Comparison of ENCODE assay signal across 24 mouse cellular contexts in genomic region chr10:21785110-21785509, GRCm38 (mm10).
A peak's percentile ranks its signal among the peaks of the same experiment; 100 is the strongest.
DNase-seq lines count a peak whose midpoint lies in the region; ATAC-seq lines count a peak whose summit lies in the region.
"Had no signal": no experiment of that assay in that cellular context is flagged by ENCODE, and none has a peak within 500 bp of the region (broad histone marks: within the 10 kb centered on the region; RNA-seq: fewer than 3 reads in every experiment).

No protein-coding gene starts in this region.

- peak; percentile 14 for DNase-seq in forebrain, embryonic 14.5 days (ENCODE audit: low spot score)
- no peak for DNase-seq in hindbrain, embryonic 14.5 days (ENCODE audit: low spot score)
- DNase-seq in left cerebral cortex, adult 11 months (ENCODE audit: low spot score), result no peak
- DNase-seq: adrenal gland, adult 8-10 months; adrenal gland, postnatal 36 days; B cell, adult 2 months; cerebellum, adult 11-12 months; cerebellum, adult 9-10 months; cerebellum, postnatal 25 days; gastrocnemius, postnatal 10 days; heart, adult 18-20 months; heart, postnatal 10 days; heart, postnatal 4 days had no signal

- H3K9ac ChIP-seq in forebrain, embryonic 14.5 days (ENCODE audit: low read length), result no peak overlapping the region
- no peak overlapping the region for H3K9ac ChIP-seq in forebrain, embryonic 13.5 days
- no peak overlapping the region for H3K9ac ChIP-seq in hindbrain, embryonic 16.5 days (ENCODE audit: low read depth, low read length)
- no peak overlapping the region for H3K9ac ChIP-seq in hindbrain, embryonic 14.5 days
- H3K9ac ChIP-seq in neural tube, embryonic 12.5 days, result no peak overlapping the region
- H3K9ac ChIP-seq in neural tube, embryonic 15.5 days (replicated peaks), result no peak overlapping the region
- H3K9ac ChIP-seq: embryonic facial prominence, embryonic 12.5 days; hindbrain, embryonic 13.5 days had no signal

- H3K4me1 ChIP-seq in forebrain, embryonic 14.5 days (ENCODE audit: control insufficient read depth, insufficient read depth, low read length), result no peaks in the 10 kb centered on the region
- H3K4me1 ChIP-seq in forebrain, embryonic 13.5 days, result peaks cover 6% of the 10 kb centered on the region; the same call in 1 of the 2 replicates
- H3K4me1 ChIP-seq in hindbrain, embryonic 16.5 days (ENCODE audit: control insufficient read depth, insufficient read depth, low read depth, low read length), result no peaks in the 10 kb centered on the region
- no peaks in the 10 kb centered on the region; the same call in 1 of the 2 replicates for H3K4me1 ChIP-seq in hindbrain, embryonic 14.5 days (replicated peaks; ENCODE audit: control insufficient read depth, insufficient read depth, low read length)
- H3K4me1 ChIP-seq in neural tube, embryonic 12.5 days, result peaks cover 3% of the 10 kb centered on the region; the same call in 1 of the 2 replicates
- H3K4me1 ChIP-seq in neural tube, embryonic 15.5 days, result no peaks in the 10 kb centered on the region; the same call in 1 of the 2 replicates

- no peaks in the 10 kb centered on the region for H3K36me3 ChIP-seq in forebrain, embryonic 14.5 days (ENCODE audit: control insufficient read depth, insufficient read depth, low read length)
- no peaks in the 10 kb centered on the region for H3K36me3 ChIP-seq in forebrain, embryonic 13.5 days (ENCODE audit: poor library complexity, severe bottlenecking)
- no peaks in the 10 kb centered on the region for H3K36me3 ChIP-seq in hindbrain, embryonic 16.5 days (ENCODE audit: control insufficient read depth, insufficient read depth, low read length)
- H3K36me3 ChIP-seq in hindbrain, embryonic 14.5 days (replicated peaks; ENCODE audit: control insufficient read depth, insufficient read depth), result no peaks in the 10 kb centered on the region
- no peaks in the 10 kb centered on the region for H3K36me3 ChIP-seq in neural tube, embryonic 12.5 days
- H3K36me3 ChIP-seq in neural tube, embryonic 15.5 days, result no peaks in the 10 kb centered on the region
- H3K36me3 ChIP-seq: embryonic facial prominence, embryonic 12.5 days; G1E; heart, embryonic 10.5 days; hindbrain, embryonic 13.5 days had no signal

- H3K27me3 ChIP-seq in forebrain, embryonic 14.5 days (replicated peaks; ENCODE audit: control insufficient read depth, insufficient read depth, low read length), result no peaks in the 10 kb centered on the region
- no peaks in the 10 kb centered on the region for H3K27me3 ChIP-seq in forebrain, embryonic 13.5 days
- no peaks in the 10 kb centered on the region for H3K27me3 ChIP-seq in hindbrain, embryonic 16.5 days (replicated peaks; ENCODE audit: control insufficient read depth, insufficient read depth, low read length)
- no peaks in the 10 kb centered on the region for H3K27me3 ChIP-seq in hindbrain, embryonic 14.5 days (ENCODE audit: control insufficient read depth, insufficient read depth, low read length)
- no peaks in the 10 kb centered on the region for H3K27me3 ChIP-seq in neural tube, embryonic 12.5 days (replicated peaks)
- H3K27me3 ChIP-seq in neural tube, embryonic 15.5 days (replicated peaks), result no peaks in the 10 kb centered on the region
- H3K27me3 ChIP-seq: embryonic facial prominence, embryonic 12.5 days; hindbrain, embryonic 13.5 days had no signal

- peak; percentile 50; the same call in 1 of the 2 replicates for ATAC-seq in forebrain, embryonic 14.5 days
- no peak for ATAC-seq in forebrain, embryonic 13.5 days
- ATAC-seq in hindbrain, embryonic 16.5 days, result peak; percentile 74
- ATAC-seq in hindbrain, embryonic 14.5 days (ENCODE audit: low FRiP score), result no peak
- ATAC-seq in neural tube, embryonic 12.5 days (ENCODE audit: low FRiP score, low read depth), result peak; percentile 56; the same call in 1 of the 2 replicates
- ATAC-seq in neural tube, embryonic 15.5 days (ENCODE audit: low FRiP score), result no peak
- ATAC-seq: CD4-positive, CD25-positive, alpha-beta regulatory T cell, adult 4 months; inflammation-experienced regulatory T-cells, adult 6 months; intestine, postnatal 0 days had no signal

- WGBS in forebrain, embryonic 14.5 days, result 18% methylated on average over 4 of the region's 4 CpGs
- WGBS in forebrain, embryonic 13.5 days, result 22% methylated on average over 4 of the region's 4 CpGs
- WGBS in hindbrain, embryonic 16.5 days, result 53% methylated on average over 4 of the region's 4 CpGs
- 32% methylated on average over 4 of the region's 4 CpGs for WGBS in hindbrain, embryonic 14.5 days
- 33% methylated on average over 4 of the region's 4 CpGs for WGBS in neural tube, embryonic 12.5 days
- WGBS in neural tube, embryonic 15.5 days, result 27% methylated on average over 4 of the region's 4 CpGs

- no peak overlapping the region for H3K4me2 ChIP-seq in forebrain, embryonic 14.5 days (ENCODE audit: low read length)
- H3K4me2 ChIP-seq in forebrain, embryonic 13.5 days, result no peak overlapping the region
- H3K4me2 ChIP-seq in hindbrain, embryonic 16.5 days (ENCODE audit: low read length), result no peak overlapping the region
- no peak overlapping the region for H3K4me2 ChIP-seq in hindbrain, embryonic 14.5 days (replicated peaks)
- no peak overlapping the region for H3K4me2 ChIP-seq in neural tube, embryonic 12.5 days (replicated peaks)
- no peak overlapping the region for H3K4me2 ChIP-seq in neural tube, embryonic 15.5 days
- H3K4me2 ChIP-seq: embryonic facial prominence, embryonic 12.5 days; hindbrain, embryonic 13.5 days had no signal

- no peak overlapping the region for H3K4me3 ChIP-seq in forebrain, embryonic 14.5 days (ENCODE audit: low read depth, low read length)
- no peak overlapping the region for H3K4me3 ChIP-seq in forebrain, embryonic 13.5 days
- H3K4me3 ChIP-seq in hindbrain, embryonic 16.5 days (ENCODE audit: low read length), result no peak overlapping the region
- H3K4me3 ChIP-seq in hindbrain, embryonic 14.5 days (replicated peaks; ENCODE audit: low read length), result no peak overlapping the region
- no peak overlapping the region for H3K4me3 ChIP-seq in neural tube, embryonic 12.5 days
- no peak overlapping the region for H3K4me3 ChIP-seq in neural tube, embryonic 15.5 days (replicated peaks)
- H3K4me3 ChIP-seq: embryonic facial prominence, embryonic 12.5 days; heart, embryonic 10.5 days; hindbrain, embryonic 13.5 days had no signal

- no peaks in the 10 kb centered on the region for H3K9me3 ChIP-seq in forebrain, embryonic 14.5 days (replicated peaks; ENCODE audit: control insufficient read depth, low read length)
- H3K9me3 ChIP-seq in forebrain, embryonic 13.5 days (replicated peaks), result no peaks in the 10 kb centered on the region
- H3K9me3 ChIP-seq in hindbrain, embryonic 16.5 days (ENCODE audit: control insufficient read depth, low read length), result no peaks in the 10 kb centered on the region
- H3K9me3 ChIP-seq in hindbrain, embryonic 14.5 days (ENCODE audit: control insufficient read depth, low read length), result no peaks in the 10 kb centered on the region
- no peaks in the 10 kb centered on the region for H3K9me3 ChIP-seq in neural tube, embryonic 12.5 days
- no peaks in the 10 kb centered on the region for H3K9me3 ChIP-seq in neural tube, embryonic 15.5 days (replicated peaks)
- H3K9me3 ChIP-seq: embryonic facial prominence, embryonic 12.5 days; G1E; heart, embryonic 10.5 days; hindbrain, embryonic 13.5 days had no signal

- no peak overlapping the region for H3K27ac ChIP-seq in forebrain, embryonic 14.5 days (ENCODE audit: low read depth, low read length)
- H3K27ac ChIP-seq in forebrain, embryonic 13.5 days, result no peak overlapping the region
- no peak overlapping the region for H3K27ac ChIP-seq in hindbrain, embryonic 16.5 days (ENCODE audit: low read depth, low read length)
- H3K27ac ChIP-seq in hindbrain, embryonic 14.5 days, result no peak overlapping the region
- H3K27ac ChIP-seq in neural tube, embryonic 12.5 days, result no peak overlapping the region
- H3K27ac ChIP-seq in neural tube, embryonic 15.5 days (replicated peaks), result no peak overlapping the region
- H3K27ac ChIP-seq: embryonic facial prominence, embryonic 12.5 days; heart, embryonic 10.5 days; hindbrain, embryonic 13.5 days had no signal

Comparison
In these comparisons a context has a peak if more than half of its experiments do, and no peak if none do; other contexts are left out.
1. ATAC-seq: peak in forebrain, embryonic 14.5 days (single experiment), hindbrain, embryonic 16.5 days (single experiment) and neural tube, embryonic 12.5 days (single experiment); none in forebrain, embryonic 13.5 days (single experiment), hindbrain, embryonic 14.5 days (single experiment) and neural tube, embryonic 15.5 days (single experiment).